Mouse (Mus musculus): ENCODE measurements around the gene Krtap1-5. TPM values are rescaled to one million over a fixed set of nuclear protein-coding genes. Genes with fewer than 3 reads are reported as not detected.
A peak's percentile ranks its signal among the peaks of the same experiment; 100 is the strongest.
"Not testable (repeated sequence)": the region's sequence is repeated elsewhere in the genome, so short reads cannot be mapped to it uniquely, and the experiment has no call there.

Gene Krtap1-5
- 0.04 TPM for polyA plus RNA-seq (2012; fragmentation: generic; extraction: Trizol)
- long read RNA-seq, experiment 1: 0 reads
- long read RNA-seq, experiment 2: 0 reads

GRCm38 (mm10) chr11:99580636-99581035 lies at the start of gene Krtap1-5:
Gene Krtap1-5 (minus strand): TSS chr11:99581016.
- Histone ChIP-seq H3K27me3 (ENCODE audit: control insufficient read depth, insufficient read depth, insufficient read length) (no peaks in the 10 kb centered on the region), H3K36me3 (ENCODE audit: control insufficient read depth, insufficient read depth) (no peaks in the 10 kb centered on the region), H3K79me3 (ENCODE audit: low read depth) (no peaks in the 10 kb centered on the region), H3ac (ENCODE audit: control insufficient read depth, insufficient read length, low read depth) (no peak within 1 kb of the TSS), H3K79me2 (ENCODE audit: control insufficient read depth, insufficient read depth) (no peaks in the 10 kb centered on the region), H3K4me3 (ENCODE audit: insufficient read depth, poor library complexity, severe bottlenecking) (no peak within 1 kb of the TSS)
- peak; percentile 98 for TF ChIP-seq MYOD1 (IDR thresholded peaks at IDR 0.05; ENCODE audit: control insufficient read depth, insufficient read length, low read depth)
- no peak for TF ChIP-seq MAX (IDR thresholded peaks at IDR 0.05)

GRCm38 (mm10) chr11:99628138-99628537 lies 47.3 kb upstream of the Krtap1-5 start, which contains the start of gene Krtap4-1:
Gene Krtap4-1 (minus strand): TSS chr11:99628238.
- no peak for TF ChIP-seq MAX (IDR thresholded peaks at IDR 0.05)
- Histone ChIP-seq H3ac (ENCODE audit: control insufficient read depth, insufficient read length, low read depth) (no peak within 1 kb of the TSS), H3K4me3 (ENCODE audit: insufficient read depth, poor library complexity, severe bottlenecking) (no peak within 1 kb of the TSS), H3K79me3 (ENCODE audit: low read depth) (no peaks in the 10 kb centered on the region), H3K36me3 (ENCODE audit: control insufficient read depth, insufficient read depth) (no peaks in the 10 kb centered on the region), H3K79me2 (ENCODE audit: control insufficient read depth, insufficient read depth) (no peaks in the 10 kb centered on the region), H3K27me3 (ENCODE audit: control insufficient read depth, insufficient read depth, insufficient read length) (no peaks in the 10 kb centered on the region)

GRCm38 (mm10) chr11:99620335-99620734 lies 39.5 kb upstream of the Krtap1-5 start, which contains the start of gene Gm11562:
Gene Gm11562 (minus strand): TSS chr11:99620435.
- no peak for TF ChIP-seq FOSL1 (IDR thresholded peaks at IDR 0.05; ENCODE audit: insufficient read depth, low read length, poor library complexity, severe bottlenecking)
- Histone ChIP-seq H3K4me3 (ENCODE audit: insufficient read depth, poor library complexity, severe bottlenecking) (no peak within 1 kb of the TSS), H3K79me3 (ENCODE audit: low read depth) (no peaks in the 10 kb centered on the region)

GRCm38 (mm10) chr11:99614796-99615363 lies 34.1 kb upstream of the Krtap1-5 start, which contains the start of gene Krtap2-4:
Gene Krtap2-4 (minus strand): TSS chr11:99614846.
- H3K4me3 ChIP-seq (ENCODE audit: insufficient read depth, poor library complexity, severe bottlenecking): no peak within 1 kb of the TSS
- TF ChIP-seq CTCF (IDR thresholded peaks at IDR 0.05; ENCODE audit: control insufficient read depth, insufficient read depth, insufficient read length): no peak
- TF ChIP-seq CEBPB (IDR thresholded peaks at IDR 0.05; ENCODE audit: low read depth): no peak
- no peak for TF ChIP-seq MAX (IDR thresholded peaks at IDR 0.05)
- TF ChIP-seq MYOG (IDR thresholded peaks at IDR 0.05; ENCODE audit: control insufficient read depth, extremely low read depth, insufficient read length): no peak
- TF ChIP-seq MYOD1 (IDR thresholded peaks at IDR 0.05; ENCODE audit: control insufficient read depth, insufficient read length, low read depth): no peak
- TF ChIP-seq USF1 (IDR thresholded peaks at IDR 0.05; ENCODE audit: low read depth): no peak
- no peak for TF ChIP-seq FOSL1 (IDR thresholded peaks at IDR 0.05; ENCODE audit: insufficient read depth, low read length, poor library complexity, severe bottlenecking)
- H3K27me3 ChIP-seq (ENCODE audit: control insufficient read depth, insufficient read depth, insufficient read length): no peaks in the 10 kb centered on the region
- H3K79me3 ChIP-seq (ENCODE audit: low read depth): no peaks in the 10 kb centered on the region
- no peaks in the 10 kb centered on the region for H3K36me3 ChIP-seq (ENCODE audit: control insufficient read depth, insufficient read depth)
- H3K79me2 ChIP-seq (ENCODE audit: control insufficient read depth, insufficient read depth): no peaks in the 10 kb centered on the region
- H3ac ChIP-seq (ENCODE audit: control insufficient read depth, insufficient read length, low read depth): no peak within 1 kb of the TSS

More at GRCm38 (mm10) chr11:99620335-99620734, 39.5 kb upstream of the Krtap1-5 start, which contains the start of gene Gm11562:
- H3K79me2 ChIP-seq (ENCODE audit: control insufficient read depth, insufficient read depth): no peaks in the 10 kb centered on the region
- H3K36me3 ChIP-seq (ENCODE audit: control insufficient read depth, insufficient read depth): no peaks in the 10 kb centered on the region
- no peaks in the 10 kb centered on the region for H3K27me3 ChIP-seq (ENCODE audit: control insufficient read depth, insufficient read depth, insufficient read length)
- no peak within 1 kb of the TSS for H3ac ChIP-seq (ENCODE audit: control insufficient read depth, insufficient read length, low read depth)

GRCm38 (mm10) chr11:99610089-99610488 lies 29.3 kb upstream of the Krtap1-5 start, which contains the start of gene Gm11937:
Gene Gm11937 (minus strand): TSS chr11:99610189.
- H3K79me2 ChIP-seq (ENCODE audit: control insufficient read depth, insufficient read depth); H3K27me3 ChIP-seq (ENCODE audit: control insufficient read depth, insufficient read depth, insufficient read length); H3ac ChIP-seq (ENCODE audit: control insufficient read depth, insufficient read length, low read depth); H3K4me3 ChIP-seq (ENCODE audit: insufficient read depth, poor library complexity, severe bottlenecking); H3K79me3 ChIP-seq (ENCODE audit: low read depth); H3K36me3 ChIP-seq (ENCODE audit: control insufficient read depth, insufficient read depth): not testable (repeated sequence)

- H3K4me3 ChIP-seq (ENCODE audit: insufficient read depth, poor library complexity, severe bottlenecking): no peak overlapping the region
- H3ac ChIP-seq (ENCODE audit: control insufficient read depth, insufficient read length, low read depth): no peak overlapping the region
- H3K79me3 ChIP-seq (ENCODE audit: low read depth): no peaks in the 10 kb centered on the region
- TF ChIP-seq CTCF (IDR thresholded peaks at IDR 0.05; ENCODE audit: control insufficient read depth, insufficient read depth, insufficient read length): no peak
- TF ChIP-seq USF1 (IDR thresholded peaks at IDR 0.05; ENCODE audit: low read depth): no peak
- TF ChIP-seq MAX (IDR thresholded peaks at IDR 0.05): no peak
- TF ChIP-seq CEBPB (IDR thresholded peaks at IDR 0.05; ENCODE audit: low read depth): no peak
- TF ChIP-seq MYOD1 (IDR thresholded peaks at IDR 0.05; ENCODE audit: control insufficient read depth, insufficient read length, low read depth): no peak
- TF ChIP-seq MYOG (IDR thresholded peaks at IDR 0.05; ENCODE audit: control insufficient read depth, extremely low read depth, insufficient read length): no peak
- no peak for TF ChIP-seq FOSL1 (IDR thresholded peaks at IDR 0.05; ENCODE audit: insufficient read depth, low read length, poor library complexity, severe bottlenecking)
- H3K79me2 ChIP-seq (ENCODE audit: control insufficient read depth, insufficient read depth): no peaks in the 10 kb centered on the region
- H3K27me3 ChIP-seq (ENCODE audit: control insufficient read depth, insufficient read depth, insufficient read length): no peaks in the 10 kb centered on the region
- no peaks in the 10 kb centered on the region for H3K36me3 ChIP-seq (ENCODE audit: control insufficient read depth, insufficient read depth)
Measured at GRCm38 (mm10) chr11:99609126-99609525, 28.3 kb upstream of the Krtap1-5 start.

- not testable (repeated sequence) for H3K4me3 ChIP-seq (ENCODE audit: insufficient read depth, poor library complexity, severe bottlenecking); H3K27me3 ChIP-seq (ENCODE audit: control insufficient read depth, insufficient read depth, insufficient read length); H3K79me2 ChIP-seq (ENCODE audit: control insufficient read depth, insufficient read depth); H3K79me3 ChIP-seq (ENCODE audit: low read depth); H3ac ChIP-seq (ENCODE audit: control insufficient read depth, insufficient read length, low read depth); H3K36me3 ChIP-seq (ENCODE audit: control insufficient read depth, insufficient read depth)
Measured at GRCm38 (mm10) chr11:99603208-99603607, 22.4 kb upstream of the Krtap1-5 start, which contains the start of gene Gm11938. Gene Gm11938 (minus strand): TSS chr11:99603308.

All from C2C12 (cell line).